Mouse (Mus musculus): ENCODE results near the gene Lrrc3. TPM values are rescaled to one million over a fixed set of nuclear protein-coding genes. Genes with fewer than 3 reads are reported as not detected.

Gene Lrrc3
- polyA plus RNA-seq, 1 experiment from 2014 or later, result 24.2 TPM

DNA sequence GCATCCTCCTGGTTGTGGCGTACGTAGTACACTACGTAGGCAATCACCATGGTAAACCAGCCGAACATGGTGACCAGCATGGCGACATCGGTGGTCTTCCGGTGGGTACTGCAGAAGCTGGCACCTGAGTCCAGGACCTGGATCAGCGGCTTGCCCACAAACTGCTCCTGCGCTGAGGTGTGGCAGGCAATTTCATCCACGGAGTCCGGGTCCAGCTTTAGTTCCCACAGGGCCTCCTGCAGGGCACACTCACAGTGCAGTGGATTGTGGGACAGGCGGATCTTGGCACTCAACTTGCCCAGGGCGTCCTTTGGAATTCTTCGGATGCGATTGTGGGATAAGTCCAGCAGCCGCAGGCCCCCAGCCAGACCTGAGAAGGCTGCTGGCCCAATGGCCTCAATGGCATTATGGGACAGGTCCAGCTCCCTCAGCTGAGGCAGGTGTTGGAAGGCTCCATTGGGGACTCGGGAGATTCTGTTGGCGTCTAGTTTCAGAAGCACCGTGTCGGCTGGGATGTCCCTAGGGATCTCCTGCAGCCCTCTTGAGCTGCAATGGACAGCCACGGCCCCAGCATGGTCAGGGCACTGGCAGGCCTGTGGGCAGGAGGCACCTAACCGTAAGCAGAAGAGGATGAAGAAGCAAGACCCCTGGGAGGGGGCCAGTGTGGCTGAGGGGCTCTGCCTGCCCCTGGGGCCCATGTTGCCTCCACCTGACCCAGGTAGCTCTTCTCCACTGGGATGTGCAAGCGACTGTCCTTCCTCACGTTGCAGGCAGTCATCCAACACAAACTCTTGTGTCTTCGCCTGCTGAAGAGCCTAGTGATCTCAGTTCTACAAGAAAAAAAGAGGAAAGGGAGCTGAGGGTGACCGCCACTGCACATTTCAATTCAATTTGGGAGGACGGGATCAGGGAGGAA, 1.2 kb downstream of the Lrrc3 start:
- Histone ChIP-seq H3K27ac (peak overlapping the region; percentile 76; the same call in 1 of the 2 replicates), H3K4me3 (peak overlapping the region; percentile 64), H3K9ac (peak overlapping the region; percentile 69), H3K36me3 (replicated peaks) (no peaks in the 10 kb centered on the region), H3K4me1 (peaks cover 18% of the 10 kb centered on the region), H3K4me2 (peak overlapping the region; percentile 65), H3K27me3 (replicated peaks) (no peaks in the 10 kb centered on the region), H3K9me3 (no peaks in the 10 kb centered on the region)
- no peak for ATAC-seq (replicated peaks)
- 84% methylated on average over 27 of the region's 27 CpGs for WGBS

- Histone ChIP-seq H3K9ac (no peak overlapping the region), H3K4me2 (no peak overlapping the region), H3K27me3 (replicated peaks) (no peaks in the 10 kb centered on the region), H3K4me3 (no peak overlapping the region), H3K27ac (no peak overlapping the region), H3K4me1 (peaks cover 24% of the 10 kb centered on the region), H3K9me3 (no peaks in the 10 kb centered on the region), H3K36me3 (replicated peaks) (no peaks in the 10 kb centered on the region)
- WGBS, result 86% methylated on average over 7 of the region's 7 CpGs
- no peak for ATAC-seq (replicated peaks)
These were observed 2.2 kb downstream of the Lrrc3 start for GRCm38 (mm10) chr10:77900126-77900525.

- WGBS, result 53% methylated on average over 5 of the region's 5 CpGs
- ATAC-seq (replicated peaks), result 0 out of 2 replicates have a peak, but pooled peaks have one; percentile 11
- H3K4me1 ChIP-seq, result peaks cover 13% of the 10 kb centered on the region; the same call in 1 of the 2 replicates
- H3K27me3 ChIP-seq (replicated peaks), result no peaks in the 10 kb centered on the region
- H3K27ac ChIP-seq, result no peak overlapping the region
- no peak overlapping the region for H3K4me3 ChIP-seq
- H3K9me3 ChIP-seq, result no peaks in the 10 kb centered on the region
- H3K36me3 ChIP-seq (replicated peaks), result no peaks in the 10 kb centered on the region
- no peak overlapping the region for H3K9ac ChIP-seq
- H3K4me2 ChIP-seq, result no peak overlapping the region
These were observed 6.8 kb downstream of the Lrrc3 start for GRCm38 (mm10) chr10:77895562-77895961.

DNA sequence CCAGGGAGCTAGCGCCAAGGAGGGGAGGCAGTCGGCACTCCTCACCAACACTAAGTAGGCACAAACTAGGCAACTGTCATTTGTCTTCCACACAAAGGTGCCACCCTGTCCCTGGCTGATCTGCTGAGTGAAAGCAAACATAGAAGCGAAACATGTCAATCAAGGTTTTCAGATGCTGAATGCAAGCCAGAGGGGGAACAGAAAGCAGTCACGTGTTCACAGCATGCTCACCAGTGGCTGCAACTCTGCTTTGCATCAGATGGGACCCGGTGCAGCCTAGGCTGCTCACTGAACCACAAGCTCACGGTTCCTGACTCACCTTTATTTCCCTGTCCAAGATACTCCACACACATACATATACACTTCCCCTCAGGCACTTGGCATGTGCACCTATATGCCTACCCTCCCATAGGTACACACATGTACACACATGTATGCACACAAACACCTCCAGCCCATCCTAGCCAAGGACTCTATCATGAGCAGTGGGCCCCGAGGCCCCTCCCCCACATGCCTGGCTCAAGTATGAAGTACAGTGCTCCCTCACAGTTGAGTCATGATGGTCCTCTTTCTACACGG, 11.3 kb downstream of the Lrrc3 start:
- ATAC-seq (replicated peaks), result no peak
- 89% methylated on average over 8 of the region's 8 CpGs for WGBS
- no peaks in the 10 kb centered on the region; the same call in 1 of the 2 replicates for H3K9me3 ChIP-seq
- H3K4me1 ChIP-seq, result peaks cover 5% of the 10 kb centered on the region; the same call in 1 of the 2 replicates
- no peaks in the 10 kb centered on the region for H3K36me3 ChIP-seq (replicated peaks)
- H3K9ac ChIP-seq, result no peak overlapping the region
- no peak overlapping the region for H3K27ac ChIP-seq
- no peak overlapping the region for H3K4me2 ChIP-seq
- H3K27me3 ChIP-seq (replicated peaks), result no peaks in the 10 kb centered on the region
- no peak overlapping the region for H3K4me3 ChIP-seq

DNA sequence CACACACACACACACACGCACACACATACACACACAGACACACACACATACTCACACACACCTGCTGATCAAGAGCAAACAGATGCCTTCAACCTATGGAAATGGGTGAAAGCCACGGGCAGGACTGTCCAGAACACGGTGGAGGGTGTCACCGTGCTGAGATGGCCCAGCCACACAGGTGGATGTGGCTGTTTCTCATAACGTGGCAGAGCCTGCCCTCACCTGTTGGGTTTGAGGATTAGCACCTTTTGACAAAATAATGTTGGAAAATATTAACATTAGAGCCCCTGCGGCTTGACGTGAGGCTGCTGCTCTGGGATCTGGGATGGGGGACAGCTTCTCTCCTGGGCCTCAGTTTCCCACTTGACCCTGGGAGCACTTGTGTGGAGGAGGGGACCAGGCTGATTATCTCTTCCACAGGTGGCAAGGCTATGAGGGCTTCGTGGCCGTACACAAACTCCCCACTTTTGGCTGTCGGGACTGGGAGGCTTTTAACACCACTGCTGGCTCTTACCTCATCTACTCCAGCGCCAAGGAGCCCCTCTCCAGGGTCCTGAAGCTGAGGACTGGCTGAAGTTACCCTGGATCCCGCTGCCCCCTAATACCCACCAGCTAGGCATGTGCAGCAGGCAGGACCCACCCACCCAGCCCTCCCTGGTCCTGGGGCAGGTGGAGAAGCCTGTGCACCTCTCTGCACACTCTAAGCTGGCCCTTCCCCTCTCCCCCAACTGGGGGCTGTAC, 16.2 kb downstream of the Lrrc3 start:
- 62% methylated on average over 12 of the region's 12 CpGs for WGBS
- Histone ChIP-seq H3K4me3 (no peak overlapping the region), H3K9me3 (no peaks in the 10 kb centered on the region; the same call in 1 of the 2 replicates), H3K4me1 (no peaks in the 10 kb centered on the region), H3K27me3 (replicated peaks) (no peaks in the 10 kb centered on the region), H3K27ac (no peak overlapping the region), H3K9ac (no peak overlapping the region), H3K36me3 (replicated peaks) (no peaks in the 10 kb centered on the region), H3K4me2 (no peak overlapping the region)
- ATAC-seq (replicated peaks), result no peak

- Histone ChIP-seq H3K27ac (no peak overlapping the region), H3K4me3 (no peak overlapping the region), H3K27me3 (replicated peaks) (no peaks in the 10 kb centered on the region), H3K9me3 (no peaks in the 10 kb centered on the region), H3K36me3 (replicated peaks) (no peaks in the 10 kb centered on the region), H3K4me1 (no peaks in the 10 kb centered on the region), H3K4me2 (no peak overlapping the region), H3K9ac (no peak overlapping the region)
- WGBS, result 85% methylated on average over 5 of the region's 5 CpGs
- ATAC-seq (replicated peaks), result no peak
These were observed 19.8 kb downstream of the Lrrc3 start for GRCm38 (mm10) chr10:77882553-77882952.

GRCm38 (mm10) chr10:77880305-77880704, 22.0 kb downstream of the Lrrc3 start:
- Histone ChIP-seq H3K27ac (no peak overlapping the region), H3K9ac (no peak overlapping the region), H3K36me3 (replicated peaks) (no peaks in the 10 kb centered on the region), H3K27me3 (replicated peaks) (no peaks in the 10 kb centered on the region), H3K4me2 (no peak overlapping the region), H3K9me3 (no peaks in the 10 kb centered on the region), H3K4me3 (no peak overlapping the region), H3K4me1 (no peaks in the 10 kb centered on the region)
- WGBS, result 88% methylated on average over 3 of the region's 3 CpGs
- ATAC-seq (replicated peaks), result no peak

DNA sequence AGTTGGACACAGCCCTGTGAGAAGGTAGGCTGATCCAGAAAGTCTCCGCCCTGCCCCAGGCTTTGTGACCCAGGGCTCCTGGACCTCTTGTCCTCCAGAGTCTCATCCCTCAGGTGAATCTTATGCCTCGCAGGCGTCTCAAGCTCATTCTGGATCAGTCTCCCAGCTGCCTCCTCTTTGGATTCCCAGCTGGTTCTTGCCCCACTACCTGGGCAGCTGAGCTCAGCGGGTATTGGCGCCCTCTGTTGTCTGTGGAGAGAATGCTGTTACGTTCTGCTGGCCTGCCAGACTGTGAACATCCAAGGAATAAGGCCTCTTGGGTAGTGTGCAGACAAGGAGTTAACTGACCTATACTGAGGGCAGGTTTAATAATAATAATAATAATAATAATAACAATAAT, 23.4 kb downstream of the Lrrc3 start:
- 67% methylated on average over 6 of the region's 6 CpGs for WGBS
- H3K36me3 ChIP-seq (replicated peaks), result no peaks in the 10 kb centered on the region
- ATAC-seq (replicated peaks), result no peak
- H3K4me2 ChIP-seq, result no peak overlapping the region
- H3K27ac ChIP-seq, result no peak overlapping the region
- no peaks in the 10 kb centered on the region for H3K4me1 ChIP-seq
- H3K27me3 ChIP-seq (replicated peaks), result no peaks in the 10 kb centered on the region
- no peaks in the 10 kb centered on the region for H3K9me3 ChIP-seq
- H3K4me3 ChIP-seq, result no peak overlapping the region
- no peak overlapping the region for H3K9ac ChIP-seq

GRCm38 (mm10) chr10:77869651-77870050, 32.7 kb downstream of the Lrrc3 start:
- Histone ChIP-seq H3K4me3 (no peak overlapping the region), H3K36me3 (replicated peaks) (no peaks in the 10 kb centered on the region), H3K9me3 (no peaks in the 10 kb centered on the region), H3K27me3 (replicated peaks) (no peaks in the 10 kb centered on the region), H3K27ac (no peak overlapping the region), H3K4me2 (no peak overlapping the region), H3K9ac (no peak overlapping the region), H3K4me1 (no peaks in the 10 kb centered on the region)
- 86% methylated on average over 7 of the region's 7 CpGs for WGBS
- ATAC-seq (replicated peaks), result no peak

DNA sequence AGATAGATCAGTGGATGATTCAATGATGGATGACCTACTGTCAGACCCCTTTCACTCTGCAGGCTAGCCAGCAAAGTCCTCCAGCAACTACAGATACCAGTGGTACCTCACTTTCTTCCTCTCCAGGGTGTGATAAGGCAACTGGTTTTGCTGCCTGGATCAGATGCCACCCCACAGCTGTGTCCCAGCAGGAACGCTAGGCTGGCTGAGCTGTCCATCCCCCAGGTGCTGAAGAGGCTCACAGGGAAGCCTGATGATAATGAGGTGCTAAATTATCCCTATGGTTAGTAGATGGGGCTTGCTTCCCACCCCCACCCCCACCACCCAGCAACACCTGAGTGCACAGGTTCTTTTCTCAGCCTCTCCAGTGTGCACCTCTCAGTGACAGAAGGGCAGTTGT, 34.8 kb downstream of the Lrrc3 start:
- Histone ChIP-seq H3K9ac (no peak overlapping the region), H3K4me2 (no peak overlapping the region), H3K36me3 (replicated peaks) (no peaks in the 10 kb centered on the region), H3K27me3 (replicated peaks) (no peaks in the 10 kb centered on the region), H3K4me1 (no peaks in the 10 kb centered on the region), H3K9me3 (no peaks in the 10 kb centered on the region), H3K4me3 (no peak overlapping the region), H3K27ac (no peak overlapping the region)
- no peak for ATAC-seq (replicated peaks)
- WGBS, result 30% methylated on average over 1 of the region's 1 CpGs

- Histone ChIP-seq H3K4me3 (peak overlapping the region; percentile 22), H3K27me3 (replicated peaks) (no peaks in the 10 kb centered on the region), H3K36me3 (replicated peaks) (no peaks in the 10 kb centered on the region), H3K27ac (no peak overlapping the region), H3K9me3 (no peaks in the 10 kb centered on the region), H3K4me1 (no peaks in the 10 kb centered on the region), H3K4me2 (peak overlapping the region; percentile 31), H3K9ac (no peak overlapping the region)
- WGBS, result 42% methylated on average over 11 of the region's 11 CpGs
- ATAC-seq (replicated peaks), result peak; percentile 62
These were observed 37.6 kb downstream of the Lrrc3 start for GRCm38 (mm10) chr10:77864762-77865143.

- Histone ChIP-seq H3K4me2 (peak overlapping the region; percentile 31), H3K27me3 (replicated peaks) (no peaks in the 10 kb centered on the region), H3K36me3 (replicated peaks) (no peaks in the 10 kb centered on the region), H3K9me3 (no peaks in the 10 kb centered on the region), H3K9ac (no peak overlapping the region), H3K27ac (no peak overlapping the region), H3K4me3 (peak overlapping the region; percentile 22), H3K4me1 (no peaks in the 10 kb centered on the region)
- ATAC-seq (replicated peaks), result peak; percentile 84
- 38% methylated on average over 14 of the region's 14 CpGs for whole genome bisulfite sequencing
These were observed 38.1 kb downstream of the Lrrc3 start for GRCm38 (mm10) chr10:77864067-77864761.

All from midbrain, embryonic 15.5 days (tissue).